In genomic region chr17:31841453-31841841, GRCm38 (mm10) we compare ENCODE assay signal across 10 mouse cellular contexts. TPM values are rescaled to one million over a fixed set of nuclear protein-coding genes. Genes with fewer than 3 reads are reported as not detected.
DNase-seq lines count a peak whose midpoint lies in the region; ATAC-seq and TF ChIP-seq lines count a peak whose summit lies in the region.
"Had no signal": no experiment of that assay in that cellular context is flagged by ENCODE, and none has a peak within 500 bp of the region (broad histone marks: within the 10 kb centered on the region; RNA-seq: fewer than 3 reads in every experiment).

No protein-coding gene starts in this region.

- no peak overlapping the region for H3K4me3 ChIP-seq in liver, postnatal 0 days (ENCODE audit: low read depth, low read length)
- H3K4me3 ChIP-seq in liver, embryonic 11.5 days (ENCODE audit: low read depth, low read length), result no peak overlapping the region
- no peak overlapping the region for H3K4me3 ChIP-seq in midbrain, embryonic 10.5 days
- H3K4me3 ChIP-seq in midbrain, postnatal 0 days (ENCODE audit: low read depth, low read length), result no peak overlapping the region
- H3K4me3 ChIP-seq: kidney, embryonic 15.5 days; neural tube, embryonic 13.5 days had no signal

- ATAC-seq in liver, postnatal 0 days, result no peak
- ATAC-seq in liver, embryonic 11.5 days (replicated peaks; ENCODE audit: low FRiP score), result no peak
- ATAC-seq in common myeloid progenitor, adult 5-6 weeks (replicated peaks; ENCODE audit: low read depth, poor library complexity, severe bottlenecking), result peak; percentile 24
- peak; percentile 65 for ATAC-seq in megakaryocyte, adult 5-6 weeks (ENCODE audit: poor library complexity, severe bottlenecking)
- ATAC-seq in midbrain, postnatal 0 days (ENCODE audit: low FRiP score), result no peak

- H3K4me2 ChIP-seq in liver, postnatal 0 days (ENCODE audit: low read depth, low read length), result no peak overlapping the region
- no peak overlapping the region for H3K4me2 ChIP-seq in liver, embryonic 11.5 days
- H3K4me2 ChIP-seq in midbrain, postnatal 0 days (ENCODE audit: low read depth, low read length, poor library complexity, severe bottlenecking), result no peak overlapping the region
- H3K4me2 ChIP-seq: kidney, embryonic 15.5 days; neural tube, embryonic 13.5 days had no signal

- no peak for TF ChIP-seq CTCF in liver, postnatal 0 days (IDR thresholded peaks at IDR 0.05; ENCODE audit: low read depth)
- TF ChIP-seq CTCF in midbrain, postnatal 0 days (IDR thresholded peaks at IDR 0.05), result no peak

- H3K4me1 ChIP-seq in liver, postnatal 0 days (ENCODE audit: insufficient read depth), result peaks cover 63% of the 10 kb centered on the region
- peaks cover 14% of the 10 kb centered on the region for H3K4me1 ChIP-seq in liver, embryonic 11.5 days (replicated peaks; ENCODE audit: control insufficient read depth, insufficient read depth, low read length)
- H3K4me1 ChIP-seq in midbrain, embryonic 10.5 days, result peaks cover 10% of the 10 kb centered on the region
- no peaks in the 10 kb centered on the region for H3K4me1 ChIP-seq in midbrain, postnatal 0 days (ENCODE audit: insufficient read depth, low read length)

- 54% methylated on average over 3 of the region's 3 CpGs for WGBS in liver, postnatal 0 days (ENCODE audit: insufficient replicate concordance)
- 59% methylated on average over 3 of the region's 3 CpGs for WGBS in liver, embryonic 11.5 days
- WGBS in midbrain, embryonic 10.5 days, result 72% methylated on average over 3 of the region's 3 CpGs
- 73% methylated on average over 3 of the region's 3 CpGs for WGBS in midbrain, postnatal 0 days

- H3K9me3 ChIP-seq in liver, postnatal 0 days (ENCODE audit: low read length), result no peaks in the 10 kb centered on the region
- no peaks in the 10 kb centered on the region for H3K9me3 ChIP-seq in liver, embryonic 11.5 days (ENCODE audit: control insufficient read depth, low read length)
- H3K9me3 ChIP-seq in midbrain, embryonic 10.5 days (replicated peaks), result no peaks in the 10 kb centered on the region
- H3K9me3 ChIP-seq in midbrain, postnatal 0 days (ENCODE audit: low read length), result no peaks in the 10 kb centered on the region
- H3K9me3 ChIP-seq: kidney, embryonic 15.5 days; neural tube, embryonic 13.5 days had no signal

- H3K9ac ChIP-seq in liver, postnatal 0 days (replicated peaks), result no peak overlapping the region
- H3K9ac ChIP-seq in liver, embryonic 11.5 days (ENCODE audit: low read depth, low read length), result no peak overlapping the region
- no peak overlapping the region for H3K9ac ChIP-seq in midbrain, postnatal 0 days (replicated peaks; ENCODE audit: low read length, poor library complexity, severe bottlenecking)
- H3K9ac ChIP-seq: kidney, embryonic 15.5 days; neural tube, embryonic 13.5 days had no signal

- peak overlapping the region; percentile 80 for H3K27ac ChIP-seq in liver, postnatal 0 days (ENCODE audit: low read depth)
- no peak overlapping the region for H3K27ac ChIP-seq in liver, embryonic 11.5 days (ENCODE audit: low read depth, low read length)
- no peak overlapping the region for H3K27ac ChIP-seq in midbrain, embryonic 10.5 days (replicated peaks)
- H3K27ac ChIP-seq in midbrain, postnatal 0 days (ENCODE audit: low read depth, low read length), result no peak overlapping the region
- H3K27ac ChIP-seq: neural tube, embryonic 13.5 days had no signal

- no peaks in the 10 kb centered on the region for H3K27me3 ChIP-seq in liver, postnatal 0 days (ENCODE audit: insufficient read depth, low read length)
- no peaks in the 10 kb centered on the region for H3K27me3 ChIP-seq in liver, embryonic 11.5 days (replicated peaks; ENCODE audit: control insufficient read depth, insufficient read depth, low read length)
- no peaks in the 10 kb centered on the region for H3K27me3 ChIP-seq in midbrain, embryonic 10.5 days (ENCODE audit: low read depth, poor library complexity, severe bottlenecking)
- H3K27me3 ChIP-seq in midbrain, postnatal 0 days (ENCODE audit: insufficient read depth, low read length), result no peaks in the 10 kb centered on the region
- H3K27me3 ChIP-seq: kidney, embryonic 15.5 days; neural tube, embryonic 13.5 days had no signal

- 0 out of 2 replicates have a peak, but pooled peaks have one; percentile 9 for TF ChIP-seq EP300 in liver, postnatal 0 days (IDR thresholded peaks at IDR 0.05; ENCODE audit: low read depth)

- DNase-seq in liver, postnatal 0 days, result peak; percentile 55
- DNase-seq in liver, embryonic 11.5 days (ENCODE audit: low spot score), result no peak
- DNase-seq in thymus, postnatal 25 days, result peak; percentile 66
- DNase-seq in adrenal gland, postnatal 4 days (ENCODE audit: low spot score in 2 of 2), result no peak
- no peak for DNase-seq in midbrain, embryonic 10.5 days (ENCODE audit: low spot score)
- DNase-seq in midbrain, postnatal 0 days (ENCODE audit: low spot score), result no peak

- peaks cover 22% of the 10 kb centered on the region for H3K36me3 ChIP-seq in liver, postnatal 0 days (replicated peaks; ENCODE audit: insufficient read depth, low read length)
- H3K36me3 ChIP-seq in liver, embryonic 11.5 days (ENCODE audit: control insufficient read depth, insufficient read depth, low read length), result peaks cover 12% of the 10 kb centered on the region
- H3K36me3 ChIP-seq in midbrain, embryonic 10.5 days, result peaks cover 33% of the 10 kb centered on the region
- H3K36me3 ChIP-seq in midbrain, postnatal 0 days (ENCODE audit: insufficient read depth, low read length), result peaks cover 13% of the 10 kb centered on the region; the same call in 1 of the 2 replicates

RNA-seq across cellular contexts. Expression of gene Sik1, which starts 14.2 kb away (rescaled TPM):
- 7.8 and 8.1 TPM in 2 replicates for polyA plus RNA-seq in liver, postnatal 0 days (2015; fragmentation: Nextera tagmentation; extraction: Ambion mirVana)
- polyA plus RNA-seq in liver, embryonic 11.5 days (2014; fragmentation: Nextera tagmentation; extraction: Ambion mirVana), result 10.4 and 11.2 TPM in 2 replicates
- total RNA-seq in common myeloid progenitor, adult 5-6 weeks (2017), result 21.1 and 29.5 TPM in 2 replicates
- 29.9 and 37.6 TPM in 2 replicates for total RNA-seq in megakaryocyte, adult 5-6 weeks (2015)
- total RNA-seq in megakaryocyte, adult 5-6 weeks (2017), result 30.6 and 31.2 TPM in 2 replicates
- total RNA-seq in adrenal gland, postnatal 4 days (2021), result 10 to 100 TPM; 27.1 to 28.0 TPM
- 9.2 TPM in 2 replicates for polyA plus RNA-seq in midbrain, embryonic 10.5 days (2016; fragmentation: Nextera tagmentation; extraction: Ambion mirVana)
- total RNA-seq in midbrain, postnatal 0 days (2014; rRNA removed), result 48.5 and 54.2 TPM in 2 replicates
- 17.6 and 22.3 TPM in 2 replicates for polyA plus RNA-seq in midbrain, postnatal 0 days (2015; fragmentation: Nextera tagmentation; extraction: Ambion mirVana)

Comparison
In these comparisons a context has a peak if more than half of its experiments do, and no peak if none do; other contexts are left out.
1. DNase-seq: peak in liver, postnatal 0 days (single experiment) and thymus, postnatal 25 days (single experiment); none in liver, embryonic 11.5 days (single experiment), adrenal gland, postnatal 4 days (0 of 2), midbrain, embryonic 10.5 days (single experiment) and midbrain, postnatal 0 days (single experiment).
2. ATAC-seq: peak in common myeloid progenitor, adult 5-6 weeks (single experiment) and megakaryocyte, adult 5-6 weeks (single experiment); none in liver, postnatal 0 days (single experiment), liver, embryonic 11.5 days (single experiment) and midbrain, postnatal 0 days (single experiment).